ENCODE assay signal across 8 mouse cellular contexts in genomic region chr5:127616884-127617635, GRCm38 (mm10). TPM values are rescaled to one million over a fixed set of nuclear protein-coding genes. Genes with fewer than 3 reads are reported as not detected.
DNase-seq lines count a peak whose midpoint lies in the region; ATAC-seq lines count a peak whose summit lies in the region.

No protein-coding gene starts in this region.

- DNase-seq in MEL-GATA-1-ER (ENCODE audit: extremely low read depth, low read depth): peak; percentile 84
- DNase-seq in cerebellum, adult 8-10 months: peak; percentile 98
- DNase-seq in forelimb bud, embryonic 11.5 days (ENCODE audit: low read depth, low spot score): peak; percentile 94
- peak; percentile 96 for DNase-seq in layer of hippocampus, adult 9-10 months (ENCODE audit: low spot score)
- peak; percentile 92 for DNase-seq in ovary, postnatal 10 days (ENCODE audit: low spot score)
- peak; percentile 94 for DNase-seq in thymus, postnatal 10 days (ENCODE audit: low spot score in 2 of 2)

- H3K27ac ChIP-seq in lung, embryonic 16.5 days (ENCODE audit: low read length): peak overlapping the region; percentile 85

- H3K4me2 ChIP-seq in lung, embryonic 16.5 days (ENCODE audit: low read depth, low read length): peak overlapping the region; percentile 98

- H3K9me3 ChIP-seq in lung, embryonic 16.5 days (ENCODE audit: control insufficient read depth, low read length): no peaks in the 10 kb centered on the region

- peaks cover 27% of the 10 kb centered on the region for H3K4me1 ChIP-seq in lung, embryonic 16.5 days (replicated peaks; ENCODE audit: control insufficient read depth, insufficient read depth, low read length)

- H3K36me3 ChIP-seq in lung, embryonic 16.5 days (ENCODE audit: control insufficient read depth, insufficient read depth, low read length): no peaks in the 10 kb centered on the region

- H3K27me3 ChIP-seq in lung, embryonic 16.5 days (ENCODE audit: control insufficient read depth, insufficient read depth, low read depth, low read length): no peaks in the 10 kb centered on the region

- peak; percentile 83 to 88 for ATAC-seq in hematopoietic stem cell, adult 5-6 weeks (replicated peaks in 1 of 2; ENCODE audit: insufficient read depth in 1 of 2, low FRiP score in 2 of 2, low TSS enrichment in 1 of 2, low read depth in 1 of 2, poor library complexity in 2 of 2, severe bottlenecking in 2 of 2)
- peak; percentile 96 for ATAC-seq in lung, embryonic 16.5 days (ENCODE audit: low read depth)

- under 1% methylated on average over 91 of the region's 91 CpGs for WGBS in lung, embryonic 16.5 days

- H3K9ac ChIP-seq in lung, embryonic 16.5 days (ENCODE audit: low read length): peak overlapping the region; percentile 99

- peak overlapping the region; percentile 99 for H3K4me3 ChIP-seq in lung, embryonic 16.5 days (ENCODE audit: low read length)

RNA-seq across cellular contexts. Expression of gene Glt1d1, which starts 15.0 kb away (rescaled TPM):
- 0.30 and 0.94 TPM in 2 replicates for total RNA-seq in hematopoietic stem cell, adult 5-6 weeks (2017)
- polyA plus RNA-seq in lung, embryonic 16.5 days (2015; fragmentation: Nextera tagmentation; extraction: Ambion mirVana): 0.18 and 0.68 TPM in 2 replicates

RNA-seq across cellular contexts. Expression of gene Slc15a4, which starts 15.6 kb away (rescaled TPM):
- total RNA-seq in hematopoietic stem cell, adult 5-6 weeks (2017): 13.5 and 65.1 TPM in 2 replicates
- polyA plus RNA-seq in lung, embryonic 16.5 days (2015; fragmentation: Nextera tagmentation; extraction: Ambion mirVana): 22.8 and 23.6 TPM in 2 replicates

Comparison
In these comparisons a context has a peak if more than half of its experiments do, and no peak if none do; other contexts are left out.
1. Peak in every context shown above with its lines: DNase-seq, ATAC-seq, H3K4me3 ChIP-seq and H3K27ac ChIP-seq.